Mouse (Mus musculus): ENCODE data around the gene Olfr1411. TPM values are rescaled to one million over a fixed set of nuclear protein-coding genes. Genes with fewer than 3 reads are reported as not detected.

Gene Olfr1411
- polyA plus RNA-seq, 1 experiment from 2014 or later, result not detected

DNA sequence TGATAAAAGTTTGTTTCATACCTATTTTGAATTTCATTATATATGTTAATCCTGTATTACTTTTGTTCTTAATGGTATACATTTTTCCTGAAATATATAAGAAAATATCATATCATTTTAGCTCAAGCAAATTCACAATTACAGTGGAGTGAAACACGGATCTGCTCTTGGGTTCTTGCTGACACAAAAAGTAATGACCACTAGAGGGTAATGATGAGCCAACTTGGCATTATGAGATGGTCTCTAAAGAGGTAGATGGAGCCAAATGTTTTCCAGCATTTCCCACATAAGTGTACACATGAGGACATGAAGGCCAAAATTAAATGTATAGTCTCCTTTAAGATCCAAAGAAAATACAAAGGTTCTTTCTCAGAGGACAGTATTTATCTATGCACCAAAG is 20.3 kb downstream of the Olfr1411 start:
- Histone ChIP-seq H3K36me3 (ENCODE audit: control insufficient read depth, insufficient read depth, low read length) (no peaks in the 10 kb centered on the region), H3K9me3 (ENCODE audit: control insufficient read depth, low read length) (no peaks in the 10 kb centered on the region), H3K4me3 (ENCODE audit: low read depth, low read length) (no peak overlapping the region), H3K4me1 (ENCODE audit: control insufficient read depth, insufficient read depth, low read length) (no peaks in the 10 kb centered on the region), H3K9ac (ENCODE audit: low read length) (no peak overlapping the region), H3K4me2 (ENCODE audit: low read depth) (no peak overlapping the region), H3K27me3 (ENCODE audit: control insufficient read depth, insufficient read depth, low read length) (no peaks in the 10 kb centered on the region), H3K27ac (ENCODE audit: low read depth, low read length) (no peak overlapping the region)
- no peak for DNase-seq (ENCODE audit: low spot score)
- ATAC-seq (ENCODE audit: insufficient read depth, low FRiP score, low TSS enrichment), result no peak
- 12% methylated on average over 1 of the region's 1 CpGs for WGBS

DNA sequence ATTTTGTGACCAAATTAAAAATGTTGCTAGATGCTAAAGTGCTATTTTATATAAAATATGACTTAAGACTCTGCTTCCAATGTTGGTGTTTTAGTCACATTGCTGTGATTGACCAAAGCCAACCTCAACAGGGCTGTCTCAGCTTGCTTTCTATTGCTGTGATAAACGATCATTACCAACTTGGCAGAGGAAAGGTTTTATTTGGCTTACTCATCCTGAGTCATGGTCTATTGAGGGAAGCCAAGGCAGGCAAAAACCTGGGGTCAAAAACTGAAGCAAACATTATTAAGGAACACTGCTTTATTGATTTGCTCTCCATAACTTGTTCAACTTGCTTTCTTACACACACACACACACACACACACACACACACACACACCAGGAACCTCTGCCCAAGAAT is 21.8 kb downstream of the Olfr1411 start:
- H3K27ac ChIP-seq (ENCODE audit: low read depth, low read length), result no peak overlapping the region
- H3K4me2 ChIP-seq (ENCODE audit: low read depth), result no peak overlapping the region
- DNase-seq (ENCODE audit: low spot score) (no peak), ATAC-seq (ENCODE audit: insufficient read depth, low FRiP score, low TSS enrichment) (no peak)
- no peaks in the 10 kb centered on the region for H3K27me3 ChIP-seq (ENCODE audit: control insufficient read depth, insufficient read depth, low read length)
- no peak overlapping the region for H3K4me3 ChIP-seq (ENCODE audit: low read depth, low read length)
- no peaks in the 10 kb centered on the region for H3K9me3 ChIP-seq (ENCODE audit: control insufficient read depth, low read length)
- H3K36me3 ChIP-seq (ENCODE audit: control insufficient read depth, insufficient read depth, low read length), result no peaks in the 10 kb centered on the region
- no peaks in the 10 kb centered on the region for H3K4me1 ChIP-seq (ENCODE audit: control insufficient read depth, insufficient read depth, low read length)
- 74% methylated on average over 1 of the region's 1 CpGs for WGBS
- H3K9ac ChIP-seq (ENCODE audit: low read length), result no peak overlapping the region

DNA sequence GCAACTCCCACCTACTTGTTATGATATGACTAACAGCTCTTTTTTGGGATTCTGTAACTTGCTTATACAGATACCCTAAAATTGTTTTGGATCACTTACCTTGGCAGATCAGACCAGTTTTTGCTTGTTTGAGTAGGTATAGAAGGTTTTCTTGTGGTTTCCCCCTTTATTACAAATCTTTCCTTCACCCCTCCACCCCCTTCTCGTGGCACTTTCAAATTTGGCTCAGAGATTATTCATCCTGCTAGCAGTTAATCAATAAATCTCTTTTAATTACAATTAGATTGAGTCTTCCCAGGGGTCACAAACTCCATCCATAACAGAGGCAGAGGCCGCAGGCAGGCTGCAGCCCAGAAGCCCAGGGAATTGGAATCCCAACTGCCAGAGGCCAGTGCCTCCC is 23.3 kb downstream of the Olfr1411 start, which contains the start of gene Olfr12:
Olfr12 (plus strand) TSS at position 301 of the 400 bp plus-strand sequence.
- ATAC-seq (ENCODE audit: insufficient read depth, low FRiP score, low TSS enrichment) (no peak), DNase-seq (ENCODE audit: low spot score) (no peak)
- Histone ChIP-seq H3K27ac (ENCODE audit: low read depth, low read length) (no peak within 1 kb of the TSS), H3K27me3 (ENCODE audit: control insufficient read depth, insufficient read depth, low read length) (no peaks in the 10 kb centered on the region), H3K36me3 (ENCODE audit: control insufficient read depth, insufficient read depth, low read length) (no peaks in the 10 kb centered on the region), H3K4me3 (ENCODE audit: low read depth, low read length) (no peak within 1 kb of the TSS), H3K9me3 (ENCODE audit: control insufficient read depth, low read length) (no peaks in the 10 kb centered on the region), H3K4me2 (ENCODE audit: low read depth) (no peak within 1 kb of the TSS), H3K9ac (ENCODE audit: low read length) (no peak within 1 kb of the TSS), H3K4me1 (ENCODE audit: control insufficient read depth, insufficient read depth, low read length) (no peaks in the 10 kb centered on the region)
- WGBS, result 54% methylated on average over 2 of the region's 2 CpGs

DNA sequence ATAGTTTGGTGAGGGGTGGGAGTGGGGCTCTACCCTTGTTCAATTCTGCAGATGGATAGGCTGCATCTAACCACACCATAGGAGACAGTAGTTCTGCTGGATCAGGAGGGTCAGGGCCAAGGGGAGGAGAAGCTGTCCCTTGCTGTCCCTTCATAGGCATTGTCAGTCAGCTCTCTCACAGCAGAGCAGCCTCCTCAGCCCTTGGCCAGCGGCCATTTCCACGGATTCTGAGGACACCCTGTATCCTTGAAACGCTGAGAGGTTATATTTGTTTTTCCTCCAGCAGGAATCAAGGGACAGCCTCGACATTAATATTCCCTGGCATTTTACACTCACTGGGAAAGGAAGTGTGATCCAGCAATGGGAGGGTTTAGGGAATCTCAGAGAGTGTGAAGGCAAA is 24.1 kb downstream of the Olfr1411 start:
- no peaks in the 10 kb centered on the region for H3K4me1 ChIP-seq (ENCODE audit: control insufficient read depth, insufficient read depth, low read length)
- no peak overlapping the region for H3K9ac ChIP-seq (ENCODE audit: low read length)
- DNase-seq (ENCODE audit: low spot score), result no peak
- H3K27ac ChIP-seq (ENCODE audit: low read depth, low read length), result no peak overlapping the region
- no peaks in the 10 kb centered on the region for H3K36me3 ChIP-seq (ENCODE audit: control insufficient read depth, insufficient read depth, low read length)
- WGBS, result 70% methylated on average over 4 of the region's 4 CpGs
- H3K4me2 ChIP-seq (ENCODE audit: low read depth), result no peak overlapping the region
- no peaks in the 10 kb centered on the region for H3K27me3 ChIP-seq (ENCODE audit: control insufficient read depth, insufficient read depth, low read length)
- H3K9me3 ChIP-seq (ENCODE audit: control insufficient read depth, low read length), result no peaks in the 10 kb centered on the region
- no peak for ATAC-seq (ENCODE audit: insufficient read depth, low FRiP score, low TSS enrichment)
- no peak overlapping the region for H3K4me3 ChIP-seq (ENCODE audit: low read depth, low read length)

- Histone ChIP-seq H3K27me3 (ENCODE audit: control insufficient read depth, insufficient read depth, low read length) (no peaks in the 10 kb centered on the region), H3K36me3 (ENCODE audit: control insufficient read depth, insufficient read depth, low read length) (no peaks in the 10 kb centered on the region), H3K9me3 (ENCODE audit: control insufficient read depth, low read length) (no peaks in the 10 kb centered on the region), H3K4me3 (ENCODE audit: low read depth, low read length) (no peak overlapping the region), H3K4me1 (ENCODE audit: control insufficient read depth, insufficient read depth, low read length) (no peaks in the 10 kb centered on the region), H3K9ac (ENCODE audit: low read length) (no peak overlapping the region), H3K27ac (ENCODE audit: low read depth, low read length) (no peak overlapping the region), H3K4me2 (ENCODE audit: low read depth) (no peak overlapping the region)
- DNase-seq (ENCODE audit: low spot score), result no peak
- ATAC-seq (ENCODE audit: insufficient read depth, low FRiP score, low TSS enrichment), result no peak
- 81% methylated on average over 4 of the region's 4 CpGs for WGBS
Measured at GRCm38 (mm10) chr1:92628227-92628626, 34.0 kb downstream of the Olfr1411 start.

DNA sequence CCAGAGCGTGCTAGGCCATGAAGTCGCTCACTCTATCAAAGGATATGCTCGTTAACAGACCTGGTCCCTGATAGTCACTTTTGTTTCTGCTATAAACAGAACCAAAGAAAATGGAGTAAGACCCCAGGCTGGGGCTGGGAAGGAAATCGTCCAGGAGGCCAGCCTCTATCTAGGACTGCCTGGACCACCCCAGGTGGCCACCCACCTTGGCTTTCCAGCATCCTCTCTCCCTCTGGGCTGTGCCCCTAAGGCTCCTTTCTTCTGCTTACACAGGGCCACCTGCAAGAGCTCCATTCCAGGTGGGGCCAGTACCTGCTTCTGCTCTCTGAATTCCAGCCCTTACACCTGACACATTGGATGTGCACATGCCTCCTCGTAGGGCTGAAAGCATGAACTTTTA is 38.0 kb downstream of the Olfr1411 start:
- WGBS, result 84% methylated on average over 5 of the region's 5 CpGs
- no peaks in the 10 kb centered on the region for H3K4me1 ChIP-seq (ENCODE audit: control insufficient read depth, insufficient read depth, low read length)

DNA sequence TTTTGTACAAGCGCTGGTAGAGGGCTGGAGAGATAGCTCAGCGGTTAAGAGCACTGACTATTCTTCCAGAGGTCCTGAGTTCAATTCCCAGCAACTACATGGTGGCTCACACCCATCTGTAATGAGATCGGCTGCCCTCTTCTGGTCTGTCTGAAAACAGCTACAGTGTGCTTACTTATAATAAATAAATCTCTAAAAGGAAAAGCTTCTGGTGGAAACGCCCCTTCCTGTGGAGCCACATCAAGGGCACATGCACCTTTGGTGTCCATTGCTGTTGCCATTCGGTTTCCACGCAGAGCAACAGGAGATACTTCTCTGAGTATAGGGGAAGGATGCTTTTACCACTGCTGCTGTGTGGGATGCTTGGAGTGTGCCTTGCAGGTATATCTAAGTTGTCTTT is 38.7 kb downstream of the Olfr1411 start:
- WGBS, result 72% methylated on average over 6 of the region's 6 CpGs
- H3K27me3 ChIP-seq (ENCODE audit: control insufficient read depth, insufficient read depth, low read length), result no peaks in the 10 kb centered on the region

More for the DNA sequence above, 38.0 kb downstream of the Olfr1411 start:
- Histone ChIP-seq H3K4me3 (ENCODE audit: low read depth, low read length) (no peak overlapping the region), H3K36me3 (ENCODE audit: control insufficient read depth, insufficient read depth, low read length) (no peaks in the 10 kb centered on the region; the same call in 1 of the 2 replicates), H3K27ac (ENCODE audit: low read depth, low read length) (no peak overlapping the region), H3K4me2 (ENCODE audit: low read depth) (no peak overlapping the region), H3K27me3 (ENCODE audit: control insufficient read depth, insufficient read depth, low read length) (no peaks in the 10 kb centered on the region), H3K9ac (ENCODE audit: low read length) (no peak overlapping the region), H3K9me3 (ENCODE audit: control insufficient read depth, low read length) (no peaks in the 10 kb centered on the region)
- ATAC-seq (ENCODE audit: insufficient read depth, low FRiP score, low TSS enrichment) (no peak), DNase-seq (ENCODE audit: low spot score) (no peak)

GRCm38 (mm10) chr1:92633726-92634125 is 39.5 kb downstream of the Olfr1411 start:
- H3K27me3 ChIP-seq (ENCODE audit: control insufficient read depth, insufficient read depth, low read length), result no peaks in the 10 kb centered on the region
- H3K27ac ChIP-seq (ENCODE audit: low read depth, low read length), result no peak overlapping the region
- 84% methylated on average over 8 of the region's 8 CpGs for WGBS
- H3K9ac ChIP-seq (ENCODE audit: low read length), result no peak overlapping the region
- no peaks in the 10 kb centered on the region for H3K4me1 ChIP-seq (ENCODE audit: control insufficient read depth, insufficient read depth, low read length)
- ATAC-seq (ENCODE audit: insufficient read depth, low FRiP score, low TSS enrichment) (no peak), DNase-seq (ENCODE audit: low spot score) (no peak)
- H3K4me2 ChIP-seq (ENCODE audit: low read depth), result no peak overlapping the region
- no peak overlapping the region for H3K4me3 ChIP-seq (ENCODE audit: low read depth, low read length)
- H3K9me3 ChIP-seq (ENCODE audit: control insufficient read depth, low read length), result no peaks in the 10 kb centered on the region
- peaks cover 2% of the 10 kb centered on the region; the same call in 1 of the 2 replicates for H3K36me3 ChIP-seq (ENCODE audit: control insufficient read depth, insufficient read depth, low read length)

More for the DNA sequence above, 38.7 kb downstream of the Olfr1411 start:
- Histone ChIP-seq H3K9ac (ENCODE audit: low read length) (no peak overlapping the region), H3K4me1 (ENCODE audit: control insufficient read depth, insufficient read depth, low read length) (no peaks in the 10 kb centered on the region), H3K9me3 (ENCODE audit: control insufficient read depth, low read length) (no peaks in the 10 kb centered on the region), H3K36me3 (ENCODE audit: control insufficient read depth, insufficient read depth, low read length) (peaks cover 2% of the 10 kb centered on the region; the same call in 1 of the 2 replicates), H3K4me2 (ENCODE audit: low read depth) (no peak overlapping the region), H3K27ac (ENCODE audit: low read depth, low read length) (no peak overlapping the region), H3K4me3 (ENCODE audit: low read depth, low read length) (no peak overlapping the region)
- DNase-seq (ENCODE audit: low spot score), result no peak
- ATAC-seq (ENCODE audit: insufficient read depth, low FRiP score, low TSS enrichment), result no peak

GRCm38 (mm10) chr1:92634569-92634968 is 40.4 kb downstream of the Olfr1411 start:
- Histone ChIP-seq H3K4me3 (ENCODE audit: low read depth, low read length) (no peak overlapping the region), H3K9ac (ENCODE audit: low read length) (no peak overlapping the region), H3K4me1 (ENCODE audit: control insufficient read depth, insufficient read depth, low read length) (no peaks in the 10 kb centered on the region), H3K27ac (ENCODE audit: low read depth, low read length) (no peak overlapping the region), H3K27me3 (ENCODE audit: control insufficient read depth, insufficient read depth, low read length) (no peaks in the 10 kb centered on the region), H3K36me3 (ENCODE audit: control insufficient read depth, insufficient read depth, low read length) (peaks cover 2% of the 10 kb centered on the region; the same call in 1 of the 2 replicates), H3K9me3 (ENCODE audit: control insufficient read depth, low read length) (no peaks in the 10 kb centered on the region), H3K4me2 (ENCODE audit: low read depth) (no peak overlapping the region)
- DNase-seq (ENCODE audit: low spot score), result no peak
- no peak for ATAC-seq (ENCODE audit: insufficient read depth, low FRiP score, low TSS enrichment)
- 59% methylated on average over 1 of the region's 1 CpGs for WGBS
